Mouse (Mus musculus) hindbrain, embryonic 12.5 days (tissue): Measurements from ENCODE around the gene Btbd2. TPM values are rescaled to one million over a fixed set of nuclear protein-coding genes. Genes with fewer than 3 reads are reported as not detected.

Experiments
- ATAC-seq: fragments of 200-750 bp; cut with Nextera tagmentation; 2 replicates; pipeline ENCODE4 v1.8.0; 2017; ENCODE audit warnings: moderate TSS enrichment; ENCODE audit not compliant: low FRiP score
- H3K27ac ChIP-seq: fragments of 300-500 bp; sonication (generic); 2 replicates; pipeline ENCODE4 v1.5.1; 2016; ENCODE audit warnings: mild to moderate bottlenecking
- H3K27me3 ChIP-seq: fragments of 300-500 bp; sonication (generic); 2 replicates; pipeline ENCODE4 v1.6.1; 2016; ENCODE audit warnings: mild to moderate bottlenecking
- H3K36me3 ChIP-seq: fragments of 300-500 bp; sonication (generic); 2 replicates; pipeline ENCODE4 v1.6.1; 2016; ENCODE audit warnings: mild to moderate bottlenecking
- H3K4me1 ChIP-seq: fragments of 300-500 bp; sonication (generic); 2 replicates; pipeline ENCODE4 v1.6.1; 2016
- H3K4me2 ChIP-seq: fragments of 300-500 bp; sonication (generic); replicated peaks from 2 replicates; pipeline ENCODE4 v1.6.1; 2016; ENCODE audit warnings: mild to moderate bottlenecking
- H3K4me3 ChIP-seq: fragments of 300-500 bp; sonication (generic); 2 replicates; pipeline ENCODE4 v1.5.1; 2016; ENCODE audit warnings: mild to moderate bottlenecking
- H3K9ac ChIP-seq: fragments of 300-500 bp; sonication (generic); 2 replicates; pipeline ENCODE4 v1.6.1; 2016; ENCODE audit warnings: mild to moderate bottlenecking, moderate library complexity
- H3K9me3 ChIP-seq: fragments of 300-500 bp; sonication (generic); replicated peaks from 2 replicates; pipeline ENCODE4 v1.6.1; 2016; ENCODE audit warnings: mild to moderate bottlenecking
- WGBS: fragments of 180-500 bp; shearing (Covaris S2); methylation state at CpG from one replicate; pipeline ENCODE4 v1.1.7; 2016; 5-methylcytosine and 5-hydroxymethylcytosine counted together
- polyA plus RNA-seq: library from polyadenylated mRNA; unstranded; fragments of >200 nt; fragmentation: Nextera tagmentation; extraction: Ambion mirVana; gene quantifications from 2 replicates; pipeline ENCODE4 v1.2.1, GENCODE M21; 2016

Gene Btbd2
- polyA plus RNA-seq, 1 experiment from 2014 or later = 96.4 TPM

DNA sequence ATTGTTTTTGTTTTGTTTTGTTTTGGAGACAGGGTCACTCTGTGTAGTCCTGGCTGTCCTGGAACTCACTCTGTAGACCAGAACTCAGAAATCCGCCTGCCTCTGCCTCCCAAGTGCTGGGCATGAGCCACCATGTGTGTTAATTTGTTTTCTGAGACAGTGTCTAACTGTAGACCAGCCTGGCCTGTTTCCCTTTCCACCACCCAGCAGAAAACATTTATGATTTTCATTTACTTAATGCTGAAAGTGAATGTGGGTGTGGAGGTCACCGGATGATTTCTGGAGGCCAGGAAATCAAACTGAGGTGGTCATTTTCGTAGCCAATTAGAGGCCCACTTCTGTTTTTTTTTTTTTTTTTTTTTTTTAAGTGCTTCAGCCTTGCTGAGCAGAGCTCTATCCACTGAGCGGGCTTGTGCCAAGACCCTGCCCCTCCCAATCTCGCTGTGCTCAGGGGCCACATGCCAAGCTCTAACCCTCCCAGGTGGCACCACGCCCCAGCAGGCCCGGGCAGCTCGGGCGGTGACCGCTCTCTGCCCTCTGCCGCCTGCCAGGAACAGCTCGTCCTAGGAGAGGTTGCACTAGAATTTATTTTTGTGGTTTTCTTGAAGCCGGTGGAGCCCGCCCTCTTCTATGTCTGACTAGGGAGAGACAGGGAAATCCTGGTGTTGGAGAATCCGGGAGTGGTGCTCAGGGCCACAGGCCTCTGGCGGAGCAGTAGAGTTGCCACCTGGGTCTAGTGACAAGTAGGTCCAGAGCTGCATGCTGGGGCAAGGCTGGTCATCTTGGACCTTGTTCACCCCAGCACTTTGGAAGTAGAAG, 7.5 kb upstream of the Btbd2 start:
- no peak for ATAC-seq
- 0 out of 2 replicates have a peak overlapping the region, but pooled peaks have one; percentile 13 for H3K4me2 ChIP-seq
- no peaks in the 10 kb centered on the region for H3K9me3 ChIP-seq
- no peak overlapping the region for H3K9ac ChIP-seq
- H3K4me3 ChIP-seq = no peak overlapping the region
- 51% methylated on average over 16 of the region's 16 CpGs for WGBS
- H3K27ac ChIP-seq = no peak overlapping the region
- H3K4me1 ChIP-seq = peaks cover 25% of the 10 kb centered on the region
- peaks cover 42% of the 10 kb centered on the region for H3K36me3 ChIP-seq
- H3K27me3 ChIP-seq = no peaks in the 10 kb centered on the region

GRCm38 (mm10) chr10:80663485-80664196, 6.8 kb upstream of the Btbd2 start:
- H3K36me3 ChIP-seq = peaks cover 35% of the 10 kb centered on the region
- no peaks in the 10 kb centered on the region for H3K27me3 ChIP-seq
- 0 out of 2 replicates have a peak overlapping the region, but pooled peaks have one; percentile 17 for H3K27ac ChIP-seq
- no peak overlapping the region for H3K9ac ChIP-seq
- H3K4me1 ChIP-seq = peaks cover 25% of the 10 kb centered on the region
- no peaks in the 10 kb centered on the region for H3K9me3 ChIP-seq
- no peak for ATAC-seq
- 65% methylated on average over 5 of the region's 5 CpGs for WGBS
- H3K4me2 ChIP-seq = no peak overlapping the region
- no peak overlapping the region for H3K4me3 ChIP-seq

DNA sequence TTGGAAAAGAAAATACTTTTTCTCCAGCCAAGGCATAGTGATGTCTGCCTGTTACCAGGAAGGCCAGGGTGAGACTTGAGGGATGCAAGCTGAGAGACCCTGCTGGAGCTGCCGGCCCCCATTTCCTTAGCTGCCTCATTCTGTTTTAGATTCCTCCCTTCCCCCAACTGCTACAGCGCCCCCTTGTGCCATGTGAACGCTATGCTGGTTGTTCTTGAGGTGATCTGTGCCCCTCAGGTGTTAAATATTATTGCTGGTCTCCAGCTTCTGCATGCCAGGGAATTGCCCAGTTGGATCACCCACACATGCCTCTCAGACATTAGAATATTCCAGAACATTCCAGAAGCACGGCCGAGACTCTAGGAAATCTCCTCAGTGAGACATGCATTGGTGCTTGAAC, 4.3 kb upstream of the Btbd2 start:
- no peak overlapping the region for H3K4me2 ChIP-seq
- H3K9me3 ChIP-seq = no peaks in the 10 kb centered on the region
- no peak overlapping the region for H3K27ac ChIP-seq
- no peak overlapping the region for H3K9ac ChIP-seq
- H3K27me3 ChIP-seq = no peaks in the 10 kb centered on the region
- H3K36me3 ChIP-seq = peaks cover 10% of the 10 kb centered on the region; the same call in 1 of the 2 replicates
- ATAC-seq = no peak
- 34% methylated on average over 5 of the region's 5 CpGs for WGBS
- H3K4me1 ChIP-seq = peaks cover 31% of the 10 kb centered on the region
- H3K4me3 ChIP-seq = no peak overlapping the region

DNA sequence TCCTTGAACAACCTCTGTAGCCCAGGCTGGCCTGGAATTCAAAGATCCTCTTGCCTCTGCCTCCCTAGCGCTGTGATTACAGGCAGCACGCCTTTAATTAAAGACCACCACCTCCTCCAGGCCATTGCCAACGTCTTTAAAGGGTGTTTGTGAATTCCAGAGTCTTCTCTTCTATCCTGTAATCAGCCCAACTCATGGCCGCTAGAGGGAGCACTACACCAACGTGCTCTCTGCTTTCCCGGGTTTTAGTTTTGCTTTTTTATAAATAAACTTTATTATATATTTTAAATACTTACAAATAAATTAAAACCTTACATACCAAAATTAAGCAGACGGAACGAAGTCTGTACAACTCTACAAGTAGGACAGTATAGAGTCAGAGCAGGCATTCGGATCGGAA, 2.3 kb upstream of the Btbd2 start:
- 17% methylated on average over 10 of the region's 10 CpGs for WGBS
- H3K4me2 ChIP-seq = peak overlapping the region; percentile 32
- H3K9ac ChIP-seq = no peak overlapping the region
- ATAC-seq = no peak
- H3K9me3 ChIP-seq = no peaks in the 10 kb centered on the region
- H3K4me1 ChIP-seq = peaks cover 31% of the 10 kb centered on the region
- no peaks in the 10 kb centered on the region for H3K36me3 ChIP-seq
- no peak overlapping the region for H3K4me3 ChIP-seq
- 0 out of 2 replicates have a peak overlapping the region, but pooled peaks have one; percentile 36 for H3K27ac ChIP-seq
- no peaks in the 10 kb centered on the region for H3K27me3 ChIP-seq

DNA sequence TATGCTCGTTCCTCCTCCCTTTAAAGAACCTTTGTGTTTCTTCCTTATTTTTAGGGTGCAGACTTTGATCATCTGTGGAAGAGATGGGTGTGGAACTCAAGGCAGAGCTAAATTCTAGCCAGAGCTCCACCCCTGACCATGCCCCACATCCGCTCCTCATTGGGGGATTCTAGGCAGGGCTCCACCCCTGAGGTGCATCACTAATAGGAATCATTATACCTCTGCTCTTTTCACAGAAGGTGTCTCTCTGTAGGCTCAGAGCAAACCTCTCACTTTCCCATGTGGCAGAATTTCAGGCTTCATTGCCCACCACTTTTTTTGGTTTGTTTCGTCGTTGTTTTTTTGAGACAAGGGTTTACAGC, 2.0 kb upstream of the Btbd2 start:
- no peak for ATAC-seq
- no peak overlapping the region for H3K4me2 ChIP-seq
- no peaks in the 10 kb centered on the region for H3K27me3 ChIP-seq
- H3K27ac ChIP-seq = 0 out of 2 replicates have a peak overlapping the region, but pooled peaks have one; percentile 36
- no peaks in the 10 kb centered on the region for H3K36me3 ChIP-seq
- H3K4me1 ChIP-seq = peaks cover 31% of the 10 kb centered on the region
- H3K4me3 ChIP-seq = no peak overlapping the region
- H3K9me3 ChIP-seq = no peaks in the 10 kb centered on the region
- 64% methylated on average over 4 of the region's 4 CpGs for WGBS
- H3K9ac ChIP-seq = no peak overlapping the region

DNA sequence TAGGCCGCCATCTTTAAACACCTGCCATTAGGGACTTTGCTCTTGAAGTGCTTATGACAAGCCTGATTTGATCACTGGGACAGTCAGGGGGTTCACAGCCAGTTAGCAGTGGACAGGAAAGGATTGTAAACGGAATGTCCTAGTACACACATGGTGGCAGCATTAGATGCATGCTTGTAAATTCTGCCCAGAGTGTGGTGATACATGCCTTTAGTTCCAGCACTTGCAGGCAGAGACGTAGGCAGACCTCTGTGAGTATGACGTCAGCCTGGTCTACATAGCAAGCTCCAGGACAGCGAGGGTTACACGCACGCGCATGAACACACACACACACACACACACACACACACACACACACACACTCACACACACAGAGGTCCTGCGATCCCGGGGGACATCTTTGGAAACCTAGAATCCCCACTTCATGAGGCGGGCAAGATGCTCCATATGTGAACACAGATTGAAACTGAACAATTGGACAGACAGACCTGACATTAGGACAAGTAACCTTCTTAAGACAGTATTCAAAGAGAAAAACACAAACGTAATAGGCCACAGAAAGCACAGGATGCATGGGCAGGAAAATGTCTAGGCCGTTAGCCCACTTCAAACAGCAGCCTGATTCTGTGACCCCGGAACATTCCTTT, 1.4 kb upstream of the Btbd2 start:
- H3K27me3 ChIP-seq = no peaks in the 10 kb centered on the region
- H3K36me3 ChIP-seq = no peaks in the 10 kb centered on the region
- no peak for ATAC-seq
- H3K4me2 ChIP-seq = no peak overlapping the region
- 86% methylated on average over 14 of the region's 14 CpGs for WGBS
- H3K9me3 ChIP-seq = no peaks in the 10 kb centered on the region
- H3K9ac ChIP-seq = no peak overlapping the region
- H3K27ac ChIP-seq = no peak overlapping the region
- no peak overlapping the region for H3K4me3 ChIP-seq
- peaks cover 26% of the 10 kb centered on the region for H3K4me1 ChIP-seq

- Histone ChIP-seq H3K4me1 (peaks cover 30% of the 10 kb centered on the region), H3K4me2 (peak overlapping the region; percentile 97), H3K36me3 (peaks cover 6% of the 10 kb centered on the region; the same call in 1 of the 2 replicates), H3K27ac (peak overlapping the region; percentile 89), H3K4me3 (peak overlapping the region; percentile 86), H3K9me3 (no peaks in the 10 kb centered on the region), H3K27me3 (no peaks in the 10 kb centered on the region), H3K9ac (peak overlapping the region; percentile 98)
- under 1% methylated on average over 70 of the region's 72 CpGs for WGBS
- peak; percentile 88 for ATAC-seq
Observed at GRCm38 (mm10) chr10:80656130-80656862, 575 bp downstream of the Btbd2 start.

GRCm38 (mm10) chr10:80655406-80656129, 1.3 kb downstream of the Btbd2 start:
- peak overlapping the region; percentile 87 for H3K27ac ChIP-seq
- no peaks in the 10 kb centered on the region for H3K27me3 ChIP-seq
- WGBS = 4% methylated on average over 11 of the region's 12 CpGs
- ATAC-seq = peak; percentile 51
- peak overlapping the region; percentile 98 for H3K9ac ChIP-seq
- no peaks in the 10 kb centered on the region for H3K9me3 ChIP-seq
- H3K4me1 ChIP-seq = peaks cover 30% of the 10 kb centered on the region
- H3K4me2 ChIP-seq = peak overlapping the region; percentile 97
- H3K36me3 ChIP-seq = peaks cover 8% of the 10 kb centered on the region
- H3K4me3 ChIP-seq = peak overlapping the region; percentile 86

DNA sequence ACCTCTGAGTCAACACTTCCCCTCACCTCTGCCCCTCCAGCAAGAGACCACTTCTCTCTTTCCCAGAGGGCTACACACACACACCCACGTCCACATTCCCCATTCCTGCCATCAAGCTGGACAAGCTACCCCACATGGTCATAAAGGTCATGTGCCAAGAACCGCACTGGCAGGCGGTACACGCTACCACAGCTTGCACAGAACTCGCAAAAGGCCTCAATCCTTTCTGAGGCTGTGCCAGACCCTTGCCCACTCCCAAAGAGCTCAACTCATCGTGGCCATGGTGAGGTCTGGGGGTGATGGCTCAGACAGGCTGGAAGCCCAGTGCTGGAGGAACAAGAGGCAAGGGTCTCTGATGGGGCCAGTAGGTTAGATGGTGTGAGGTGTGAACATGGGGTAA, 2.0 kb downstream of the Btbd2 start:
- 86% methylated on average over 6 of the region's 6 CpGs for WGBS
- Histone ChIP-seq H3K27me3 (no peaks in the 10 kb centered on the region), H3K9me3 (no peaks in the 10 kb centered on the region), H3K4me2 (peak overlapping the region; percentile 97), H3K4me3 (peak overlapping the region; percentile 86), H3K36me3 (peaks cover 11% of the 10 kb centered on the region), H3K9ac (peak overlapping the region; percentile 98), H3K27ac (no peak overlapping the region; the same call in 1 of the 2 replicates), H3K4me1 (peaks cover 30% of the 10 kb centered on the region)
- no peak for ATAC-seq

GRCm38 (mm10) chr10:80653156-80653720, 3.6 kb downstream of the Btbd2 start:
- Histone ChIP-seq H3K36me3 (peaks cover 16% of the 10 kb centered on the region), H3K9me3 (no peaks in the 10 kb centered on the region), H3K27me3 (no peaks in the 10 kb centered on the region), H3K4me2 (no peak overlapping the region), H3K4me1 (peaks cover 37% of the 10 kb centered on the region), H3K9ac (peak overlapping the region; percentile 20; the same call in 1 of the 2 replicates), H3K4me3 (no peak overlapping the region), H3K27ac (no peak overlapping the region)
- no peak for ATAC-seq
- WGBS = 89% methylated on average over 6 of the region's 6 CpGs

- H3K9ac ChIP-seq = no peak overlapping the region; the same call in 1 of the 2 replicates
- H3K4me1 ChIP-seq = peaks cover 27% of the 10 kb centered on the region
- peaks cover 43% of the 10 kb centered on the region for H3K36me3 ChIP-seq
- 95% methylated on average over 10 of the region's 10 CpGs for WGBS
- no peak overlapping the region for H3K4me3 ChIP-seq
- ATAC-seq = no peak
- H3K4me2 ChIP-seq = no peak overlapping the region
- H3K9me3 ChIP-seq = no peaks in the 10 kb centered on the region
- H3K27me3 ChIP-seq = no peaks in the 10 kb centered on the region
- no peak overlapping the region for H3K27ac ChIP-seq
Observed at GRCm38 (mm10) chr10:80650392-80650791, 6.5 kb downstream of the Btbd2 start.
